Mouse (Mus musculus) ovary, adult 18-20 months (tissue): ENCODE measurements around the gene Dpyd.

Source experiments
- DNase-seq: peaks from one replicate; pipeline ENCODE4 v3.0.0; 2022; ENCODE audit warnings: low spot score, mixed read lengths

Dpyd gene

GRCm38 (mm10) chr3:119095223-119095886 is 533.4 kb downstream of the Dpyd start:
- DNase-seq: no peak

DNA sequence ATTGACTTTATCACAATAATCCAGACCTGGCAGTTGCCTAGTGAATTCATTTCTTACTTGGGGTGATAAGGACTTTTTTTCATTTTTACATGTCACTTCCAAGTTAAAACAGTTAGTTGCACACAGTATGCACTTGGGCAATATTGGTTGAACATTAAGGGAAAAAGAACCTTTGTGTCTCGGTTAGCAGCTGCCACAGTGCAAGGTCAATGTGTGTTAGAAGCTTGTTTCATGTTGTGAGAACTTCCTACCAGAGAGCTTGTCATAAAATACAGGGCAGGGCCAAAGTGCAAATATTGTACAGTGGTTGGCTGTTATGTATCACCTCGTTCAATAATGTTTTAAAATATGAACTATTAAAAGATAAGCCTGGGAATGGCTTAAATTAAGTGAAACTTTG is 564.1 kb downstream of the Dpyd start:
- DNase-seq: no peak

- DNase-seq: no peak
Observed at GRCm38 (mm10) chr3:119128076-119128475, 566.1 kb downstream of the Dpyd start.

- no peak for DNase-seq
Observed at GRCm38 (mm10) chr3:119143034-119143433, 581.1 kb downstream of the Dpyd start.

- no peak for DNase-seq
Observed at GRCm38 (mm10) chr3:119144788-119145187, 582.9 kb downstream of the Dpyd start.

DNA sequence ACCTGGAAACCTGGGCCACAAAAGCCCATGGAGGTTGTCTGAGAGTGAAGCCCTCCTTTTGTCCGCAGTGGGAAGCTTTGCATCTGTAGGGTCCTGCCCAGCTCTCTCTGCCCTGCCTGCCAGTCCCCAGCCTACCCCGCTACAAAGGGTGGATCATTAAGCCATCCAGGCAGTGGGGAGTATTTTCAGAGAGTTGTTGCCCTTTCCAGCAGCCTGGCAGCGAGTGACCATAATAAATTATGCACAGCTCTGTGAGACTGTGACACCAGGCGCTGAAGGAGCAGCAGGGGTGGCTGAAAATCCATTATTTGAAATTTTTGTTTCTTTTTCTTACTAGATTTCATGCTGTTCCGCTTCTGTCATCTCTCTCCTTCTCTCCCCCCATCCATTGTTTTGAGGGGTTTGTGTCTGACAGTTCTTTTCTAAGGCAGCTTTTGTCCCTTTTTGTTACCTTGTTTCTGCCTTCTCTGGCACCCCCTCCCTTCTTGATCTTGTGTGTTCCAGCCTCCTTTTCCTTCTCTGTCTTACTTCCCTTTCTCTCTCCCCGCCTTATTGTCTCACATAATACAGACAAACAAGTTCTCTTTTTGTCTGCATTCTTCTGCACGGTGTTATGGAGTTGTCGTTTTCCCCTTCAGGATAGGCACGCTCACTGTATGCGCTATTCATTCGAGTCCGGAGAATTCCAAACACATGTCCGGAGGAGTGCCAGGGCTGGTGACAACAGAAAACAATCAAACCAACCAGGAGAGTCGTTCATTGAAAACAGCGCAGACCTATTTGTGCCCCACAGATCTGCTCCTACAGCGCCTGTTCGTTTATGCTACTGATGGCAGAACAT is 592.9 kb downstream of the Dpyd start:
- DNase-seq: no peak

GRCm38 (mm10) chr3:119158670-119159069 is 596.7 kb downstream of the Dpyd start:
- no peak for DNase-seq

GRCm38 (mm10) chr3:119165691-119166090 is 603.8 kb downstream of the Dpyd start:
- DNase-seq: no peak

DNA sequence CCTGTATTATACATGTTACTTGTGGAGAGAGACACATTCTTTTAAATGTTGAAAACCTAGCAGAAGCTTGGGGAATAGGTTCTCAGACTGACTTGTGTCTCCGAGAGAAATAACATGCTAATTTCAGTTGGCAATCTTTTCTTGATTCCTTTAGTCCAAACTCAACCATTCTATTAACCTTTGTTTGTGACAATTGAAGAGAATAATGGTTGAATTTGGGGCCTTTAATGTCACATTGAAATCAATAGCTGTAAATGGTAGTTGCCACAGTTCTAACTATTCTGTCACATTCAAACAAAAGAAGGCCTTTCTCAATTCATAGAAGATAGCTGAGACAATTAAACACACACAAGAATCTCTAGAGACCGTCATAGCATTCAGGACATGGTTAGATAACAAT is 606.2 kb downstream of the Dpyd start:
- DNase-seq: no peak

- DNase-seq: no peak
Observed at GRCm38 (mm10) chr3:119168661-119169060, 606.7 kb downstream of the Dpyd start.

DNA sequence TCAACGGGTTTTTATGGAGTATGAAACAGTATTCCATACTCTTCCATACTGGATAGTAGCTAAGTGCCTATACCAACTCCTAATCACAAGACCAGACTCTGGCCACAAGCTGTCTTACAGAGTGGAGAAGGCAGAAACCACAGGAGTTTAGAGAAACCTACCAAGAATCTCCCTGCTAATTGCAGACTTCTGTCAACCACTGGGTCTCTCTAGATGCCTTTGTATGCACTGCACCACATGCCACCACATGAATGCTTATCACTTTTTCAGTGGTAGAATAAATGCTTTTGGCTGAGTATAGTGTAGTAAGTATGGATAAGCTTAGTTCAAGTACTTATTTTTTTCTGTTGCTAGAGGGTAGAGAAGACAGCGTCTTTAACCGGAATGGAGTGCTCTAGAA is 621.3 kb downstream of the Dpyd start:
- no peak for DNase-seq

DNA sequence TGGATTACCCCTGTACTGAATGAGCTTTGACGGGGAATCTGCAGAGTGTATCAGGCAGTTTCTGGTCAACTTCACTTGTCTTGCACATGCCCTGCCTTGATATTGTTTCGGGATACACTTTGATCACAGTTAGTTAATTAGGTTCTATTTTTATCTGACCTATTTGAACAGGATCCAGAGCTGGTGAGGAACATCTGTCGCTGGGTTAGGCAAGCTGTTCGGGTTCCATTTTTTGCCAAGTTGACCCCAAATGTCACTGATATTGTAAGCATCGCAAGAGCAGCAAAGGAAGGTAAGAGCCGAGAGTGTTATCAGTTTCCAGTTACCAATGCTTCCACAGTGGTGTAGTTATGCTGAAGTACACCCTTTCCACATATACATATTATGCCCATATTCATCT is 632.1 kb downstream of the Dpyd start:
- DNase-seq: no peak

GRCm38 (mm10) chr3:119195613-119196012 is 633.7 kb downstream of the Dpyd start:
- peak; percentile 44 for DNase-seq

DNA sequence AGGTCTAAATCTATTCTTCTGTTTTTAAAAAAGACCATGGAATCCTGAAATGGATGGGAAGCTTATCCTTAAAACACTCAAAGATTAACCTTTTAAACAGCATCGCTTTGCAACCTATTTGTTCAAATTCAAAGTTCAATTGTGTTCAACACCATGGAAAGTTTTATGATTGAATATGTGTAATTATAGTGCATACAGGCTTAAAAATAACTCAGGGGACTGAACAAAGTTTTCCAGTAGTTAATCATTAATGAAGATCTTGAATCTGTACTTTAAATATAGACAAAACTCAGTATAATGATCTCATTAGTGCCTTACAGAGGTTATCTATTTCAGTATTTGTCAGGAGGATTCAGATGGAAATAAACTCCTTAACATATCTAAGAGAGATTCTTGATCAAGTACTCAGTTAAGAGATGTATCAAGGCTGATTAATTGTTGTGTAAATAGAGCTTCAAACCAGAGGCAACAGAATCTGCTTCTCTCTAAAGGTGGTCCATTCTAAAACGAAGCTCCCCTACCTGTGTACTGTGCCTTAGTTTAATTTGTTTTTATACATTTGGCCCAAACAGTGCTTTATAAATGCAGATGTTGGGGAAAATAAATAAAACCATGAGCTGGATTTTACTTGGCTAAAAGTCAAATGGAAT is 659.0 kb downstream of the Dpyd start:
- no peak for DNase-seq

- DNase-seq: no peak
Observed at GRCm38 (mm10) chr3:119243181-119243580, 681.3 kb downstream of the Dpyd start.

DNA sequence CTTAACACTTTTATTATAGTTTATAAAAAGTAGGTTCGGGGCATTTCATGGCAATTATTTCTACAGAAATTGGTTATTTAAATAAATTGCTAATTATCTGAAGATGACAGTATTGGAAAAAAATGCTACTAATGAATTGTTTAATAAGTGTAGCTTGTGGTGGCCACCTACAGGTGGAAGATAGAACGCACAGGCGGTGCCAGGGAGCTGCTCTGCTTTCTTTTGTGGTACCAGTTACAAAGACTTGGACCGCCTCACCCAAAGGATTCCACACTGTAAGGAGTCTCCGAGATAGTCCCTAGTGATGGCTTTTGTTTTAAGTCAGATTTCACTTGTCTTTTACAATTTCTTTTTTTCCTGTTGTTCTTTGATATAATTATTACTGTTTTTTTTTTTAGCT is 694.6 kb downstream of the Dpyd start:
- DNase-seq: no peak

DNA sequence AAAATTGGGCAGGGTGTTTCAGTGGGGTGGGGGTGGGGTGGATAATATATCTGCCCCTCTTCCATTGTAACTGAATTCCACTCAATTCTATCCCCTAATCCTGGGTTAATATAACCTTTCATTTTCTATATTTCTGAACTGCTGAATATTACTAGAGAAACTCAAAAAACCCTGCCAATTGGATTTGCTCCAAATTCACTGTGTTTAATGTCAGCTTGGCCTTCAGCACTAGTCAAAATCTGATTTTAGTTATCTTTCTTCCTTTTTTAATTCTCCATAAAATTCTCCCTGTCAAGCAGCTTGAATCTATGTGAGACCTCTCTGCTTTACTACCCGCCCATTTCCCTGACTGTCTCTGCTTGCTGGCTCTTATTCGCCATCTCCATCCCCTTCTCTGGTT is 713.3 kb downstream of the Dpyd start:
- DNase-seq: no peak

DNA sequence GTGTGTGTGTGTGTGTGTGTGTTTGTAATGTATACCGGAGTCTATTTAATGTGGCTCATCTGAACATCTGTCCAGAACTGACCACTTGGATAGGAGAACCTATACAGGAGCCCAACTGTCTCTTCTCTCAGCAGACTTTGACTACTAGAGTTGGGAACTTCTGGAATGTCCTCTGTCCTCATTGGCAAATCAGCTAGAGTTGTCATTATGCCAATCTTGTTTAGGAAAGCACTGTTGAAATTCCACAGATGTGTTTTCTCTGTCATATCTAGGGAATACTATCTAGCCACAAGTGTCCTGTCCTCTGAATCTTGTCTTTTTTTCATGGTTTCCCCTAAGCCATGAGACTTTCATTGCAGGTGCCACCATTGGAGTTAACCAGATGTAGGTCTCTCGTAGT is 718.7 kb downstream of the Dpyd start:
- no peak for DNase-seq

GRCm38 (mm10) chr3:119314693-119315092 is 752.8 kb downstream of the Dpyd start:
- no peak for DNase-seq

- DNase-seq: no peak
Observed at GRCm38 (mm10) chr3:119329063-119329462, 767.1 kb downstream of the Dpyd start.

DNA sequence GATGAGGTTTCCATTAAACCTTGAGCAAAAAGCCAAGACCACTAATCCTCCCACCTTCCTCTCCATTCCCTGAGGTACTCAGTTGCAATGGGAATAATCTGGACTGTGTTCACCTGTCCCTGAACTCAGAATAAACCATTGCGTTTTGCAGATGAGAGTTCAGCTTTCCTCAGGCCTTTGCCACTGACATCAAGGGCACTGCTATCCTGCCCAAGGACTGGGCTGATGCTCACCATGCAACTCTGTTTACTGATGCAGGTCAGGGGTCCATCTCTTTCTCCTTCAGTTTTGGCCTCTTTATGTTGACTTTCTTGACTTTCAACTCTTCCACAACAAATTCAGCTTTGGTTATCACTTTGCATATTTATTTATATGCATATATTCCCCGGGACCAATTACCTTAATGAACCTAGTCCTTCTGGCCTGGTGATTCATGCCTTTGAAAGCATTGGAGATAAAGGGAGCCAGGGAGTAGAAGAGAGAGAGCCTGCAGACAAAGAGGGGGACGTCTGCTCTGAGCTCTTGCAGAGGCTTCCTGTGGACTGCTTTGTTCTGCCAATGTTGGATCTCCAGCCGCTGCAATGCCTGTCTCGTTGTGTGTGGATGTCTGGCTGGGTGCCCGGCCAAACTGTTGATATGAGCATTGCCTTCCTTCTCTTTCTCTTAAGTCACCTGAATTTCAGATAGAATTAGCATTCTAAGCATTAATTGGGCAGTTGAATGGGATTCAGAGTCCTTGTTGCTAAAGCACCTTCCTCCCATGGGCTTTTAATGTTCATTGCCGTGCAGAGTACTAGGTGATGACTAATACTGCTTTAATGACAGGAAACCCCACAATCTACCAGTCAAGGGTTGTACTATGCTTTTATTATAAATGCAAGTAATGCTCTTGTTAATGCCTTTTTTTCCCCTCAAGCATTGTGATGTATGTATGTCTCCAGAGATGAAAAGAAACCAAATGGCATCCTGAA is 771.7 kb downstream of the Dpyd start:
- DNase-seq: no peak
